Mouse (Mus musculus) c-Kit-negative CD71-positive TER-119-positive erythroid progenitor cells, embryonic 14.5 days (primary cell): ENCODE data around the gene Atf6.

Experiments
- DNase-seq: peaks from one replicate; pipeline ENCODE4 v3.0.0-alpha.2; 2013; ENCODE audit warnings: low read depth, low spot score

Atf6 gene

DNA sequence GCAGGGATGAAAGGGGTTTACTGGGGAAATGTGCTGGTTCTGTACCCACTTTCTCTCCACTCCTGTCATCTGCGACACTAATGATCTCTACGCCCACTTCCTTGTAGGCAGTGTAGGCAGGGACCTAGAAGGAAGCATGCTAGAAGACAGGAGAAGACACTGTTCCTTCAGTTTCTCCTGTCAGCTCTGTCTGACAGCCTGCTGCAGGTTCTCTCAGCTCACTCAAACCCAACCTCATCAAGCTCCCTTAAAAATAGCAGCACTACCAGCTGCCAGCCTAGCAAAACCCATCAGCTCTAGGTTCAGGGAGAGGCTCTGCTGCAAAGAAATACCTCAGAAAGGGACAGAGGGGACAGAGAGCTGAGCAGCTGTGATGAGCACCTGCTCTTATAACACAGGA lies 17.6 kb downstream of the Atf6 start:
- no peak for DNase-seq

DNA sequence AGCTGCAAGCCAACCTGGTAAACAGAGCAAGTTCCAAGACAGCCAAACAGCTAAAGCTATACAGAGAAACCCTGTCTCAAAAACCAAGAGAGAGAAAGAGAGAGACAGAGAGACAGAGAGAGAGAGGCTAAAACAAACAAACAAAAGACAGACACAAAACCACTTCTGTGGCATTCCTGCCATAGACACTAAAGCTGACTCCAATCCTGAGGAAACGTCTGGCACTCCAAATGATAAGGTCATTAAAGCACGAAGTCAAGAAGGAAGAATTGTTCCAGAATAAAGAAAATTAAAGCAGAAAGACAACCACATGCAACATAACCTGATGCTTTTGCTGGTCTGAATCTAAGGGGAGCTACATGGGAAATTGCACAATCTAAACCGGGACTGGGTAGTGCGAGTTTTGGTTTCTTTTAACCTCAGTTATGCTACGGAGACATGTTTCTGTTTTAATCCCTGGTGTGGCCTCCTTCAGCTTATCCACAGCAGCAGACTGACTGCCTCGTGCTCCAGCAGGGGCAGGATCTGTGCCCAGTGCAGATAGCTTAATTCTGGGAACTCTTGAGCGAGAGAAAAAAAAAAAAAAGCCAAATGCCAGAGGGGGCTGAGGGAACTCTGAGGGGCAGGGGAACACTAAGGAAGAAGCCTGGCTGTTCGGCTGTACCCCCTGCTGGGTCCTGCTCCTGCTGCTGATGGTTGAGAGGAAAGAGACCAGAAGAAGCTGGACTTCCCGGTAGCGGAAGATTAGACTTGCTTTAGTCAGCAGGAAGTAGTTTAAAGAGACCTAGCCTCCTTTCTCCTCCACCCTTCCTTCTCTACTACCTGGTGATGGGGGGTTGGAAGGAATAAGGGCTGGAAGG lies 21.9 kb downstream of the Atf6 start:
- peak; percentile 74 for DNase-seq

DNA sequence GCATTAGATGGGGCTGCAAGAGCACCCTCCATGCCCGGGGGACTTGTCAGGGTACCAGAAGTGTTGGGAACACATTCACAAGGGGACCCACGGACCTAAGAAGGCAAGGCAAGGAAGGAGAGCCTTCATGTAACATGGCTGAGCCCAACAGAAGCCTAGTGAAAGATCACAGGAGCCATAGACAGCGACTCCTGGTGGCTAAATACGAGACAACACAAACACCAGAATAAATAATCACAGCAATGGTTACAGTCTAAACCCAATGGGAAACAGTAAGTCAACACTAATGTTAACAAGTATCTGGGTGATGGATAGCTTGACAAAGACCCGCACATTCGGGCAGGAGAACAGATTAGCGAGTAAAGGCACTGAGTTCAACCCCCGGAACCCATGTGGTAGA lies 23.2 kb downstream of the Atf6 start:
- no peak for DNase-seq

DNA sequence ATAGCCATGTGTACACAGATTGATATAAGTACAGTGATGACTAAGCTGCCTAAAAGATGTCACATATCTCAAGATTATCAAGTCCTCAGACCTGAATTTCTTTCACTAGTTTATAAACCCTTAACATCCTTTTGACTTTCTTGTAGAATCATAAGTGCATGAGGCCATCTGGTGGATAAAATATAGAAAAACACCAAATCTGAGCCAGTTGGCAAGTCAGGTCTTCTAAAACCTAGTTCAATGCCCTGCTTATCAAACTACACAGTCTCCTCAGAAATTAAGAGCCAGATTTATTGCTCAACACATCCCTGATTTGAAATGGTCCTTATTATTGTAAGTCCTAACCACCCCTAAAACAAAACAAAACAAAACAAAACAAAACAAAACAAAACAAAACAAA lies 27.9 kb downstream of the Atf6 start:
- no peak for DNase-seq

DNA sequence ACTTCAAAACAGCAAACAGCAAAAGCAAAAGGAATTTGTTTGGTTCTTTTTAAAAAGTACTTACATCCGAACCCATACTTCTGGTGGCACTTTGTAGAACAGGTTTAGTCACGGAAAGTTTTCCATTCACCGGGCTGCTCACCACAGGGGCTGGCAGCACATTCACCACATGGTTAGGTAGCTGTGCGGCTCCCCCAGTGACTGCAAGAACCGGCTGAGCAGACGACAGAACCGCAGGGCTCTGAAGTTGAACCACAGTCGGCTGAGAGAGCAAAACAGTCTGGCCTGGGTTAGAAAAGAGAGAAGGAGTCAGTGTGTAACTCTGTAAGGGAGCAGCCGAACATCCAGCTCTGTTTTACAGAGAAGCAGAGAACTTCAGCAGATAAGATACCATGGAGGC lies 32.8 kb downstream of the Atf6 start:
- no peak for DNase-seq

DNA sequence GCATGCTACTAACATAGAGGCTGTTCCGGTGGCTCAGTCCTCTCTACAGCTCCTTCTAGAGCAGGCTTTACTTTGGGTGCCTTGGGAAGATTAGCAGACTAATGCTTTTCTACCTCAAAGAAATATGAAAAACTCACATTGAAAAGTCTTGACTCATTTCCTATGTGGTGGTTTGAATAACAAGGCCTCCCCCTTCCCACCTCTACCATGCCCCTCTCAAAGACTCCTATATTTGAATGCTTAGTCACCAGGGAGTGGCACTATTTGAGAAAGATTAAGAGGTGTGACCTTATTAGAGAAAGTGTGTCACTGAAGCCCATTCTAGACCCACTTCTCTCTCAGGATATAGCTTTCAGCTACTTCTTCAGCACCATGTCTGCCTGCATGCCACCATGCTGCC lies 37.8 kb downstream of the Atf6 start:
- DNase-seq = no peak

DNA sequence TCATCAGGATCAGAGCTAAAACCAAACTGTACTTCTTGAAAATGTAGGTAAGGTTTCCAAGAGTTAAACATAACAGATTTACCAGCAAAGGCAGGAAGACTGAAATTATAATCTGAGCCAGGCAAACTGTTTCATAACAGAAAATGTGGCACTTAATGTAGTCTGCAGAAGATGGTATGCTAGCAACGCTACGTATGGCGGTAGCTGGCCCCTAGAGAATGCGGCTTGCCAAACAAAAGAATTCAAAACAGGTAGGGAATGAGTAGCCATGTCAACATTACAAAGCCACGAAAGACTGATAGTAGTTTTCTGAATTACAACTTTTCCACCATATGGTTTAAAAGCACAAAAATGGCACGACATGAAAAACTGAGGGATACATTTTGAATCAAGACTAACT lies 38.2 kb downstream of the Atf6 start:
- DNase-seq = no peak

DNA sequence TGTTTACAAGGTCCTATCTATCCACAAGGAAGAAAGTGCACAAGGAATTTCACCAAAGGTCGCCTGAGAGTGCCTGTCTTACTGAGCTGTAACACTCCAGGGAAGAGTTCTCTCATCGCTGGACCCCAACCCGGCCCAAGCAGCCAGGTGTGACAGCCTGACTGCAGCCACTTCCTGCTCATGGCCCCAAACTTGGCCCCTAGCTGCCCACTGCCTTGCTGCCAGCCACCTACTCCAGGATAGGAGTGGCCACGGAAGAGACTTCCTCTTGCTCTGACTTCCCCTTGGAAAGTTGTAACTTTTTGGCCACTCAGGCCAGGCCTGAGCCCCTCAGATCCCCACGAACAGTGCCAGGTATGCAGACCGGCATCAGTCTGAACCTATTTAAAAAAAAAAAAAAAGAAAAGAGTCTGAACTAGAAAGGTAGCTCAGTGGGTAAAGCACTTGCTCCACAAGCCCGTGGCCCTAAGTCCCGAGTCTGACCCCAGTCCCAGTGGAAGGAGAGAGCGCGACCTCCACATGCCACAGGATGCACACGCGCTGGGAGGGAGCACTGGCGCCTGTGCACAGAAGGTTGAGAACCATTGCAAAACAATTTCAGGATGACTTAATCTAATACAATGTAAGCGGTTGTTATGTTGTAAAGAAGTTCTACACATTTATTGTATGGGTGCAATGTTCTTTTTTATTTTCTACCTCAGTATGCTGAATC lies 47.3 kb downstream of the Atf6 start:
- DNase-seq = no peak

DNA sequence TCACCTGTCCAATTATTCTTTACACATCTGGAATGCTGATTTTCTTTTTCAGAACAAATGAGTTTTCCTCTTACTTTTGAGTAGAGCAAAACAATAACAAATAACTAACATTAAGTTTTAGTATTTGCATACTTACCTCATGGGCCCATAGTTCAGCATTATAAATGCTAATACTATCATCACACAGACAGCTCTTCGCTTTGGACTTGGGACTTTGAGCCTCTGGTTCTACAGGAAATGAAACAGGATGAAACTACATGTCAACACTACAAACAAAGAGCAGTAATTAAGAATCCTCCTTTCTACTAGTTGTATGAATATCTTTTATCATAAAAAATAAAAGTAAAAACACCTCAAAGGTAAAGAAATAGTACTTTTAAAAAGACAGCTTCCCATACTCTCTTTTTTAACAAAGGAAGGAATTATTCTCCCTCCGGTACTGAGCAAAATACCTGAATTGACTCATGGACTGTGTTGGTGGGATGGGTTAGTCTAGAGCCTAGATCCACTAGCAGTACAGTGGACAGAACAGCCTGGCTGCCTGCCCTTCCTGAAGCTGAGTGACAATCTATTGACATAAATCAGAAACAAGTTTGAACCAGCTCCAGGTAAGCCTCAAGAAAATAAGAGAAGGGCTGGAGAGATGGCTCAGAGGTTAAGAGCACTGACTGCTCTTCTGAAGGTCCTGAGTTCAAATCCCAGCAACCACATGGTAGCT lies 52.1 kb downstream of the Atf6 start:
- no peak for DNase-seq

DNA sequence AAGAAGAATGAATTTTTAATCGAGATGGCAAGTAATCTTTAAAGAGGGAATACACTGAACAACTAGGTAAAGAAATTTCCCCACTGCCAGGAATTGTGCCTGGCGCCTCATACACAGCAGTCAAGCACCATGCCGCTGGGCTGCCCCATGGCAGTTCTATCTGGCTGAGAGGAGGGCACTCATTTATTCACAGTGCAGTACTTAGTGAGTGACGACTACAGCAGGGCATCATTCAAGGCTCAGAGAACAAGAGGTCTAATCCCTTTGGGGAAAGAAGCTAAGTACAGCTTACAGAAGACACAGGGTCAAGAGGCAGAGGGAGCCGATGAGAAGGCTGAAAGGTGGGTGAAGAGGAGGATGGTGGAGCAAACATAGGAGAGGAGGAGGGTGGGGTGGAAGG lies 54.7 kb downstream of the Atf6 start:
- DNase-seq = no peak

DNA sequence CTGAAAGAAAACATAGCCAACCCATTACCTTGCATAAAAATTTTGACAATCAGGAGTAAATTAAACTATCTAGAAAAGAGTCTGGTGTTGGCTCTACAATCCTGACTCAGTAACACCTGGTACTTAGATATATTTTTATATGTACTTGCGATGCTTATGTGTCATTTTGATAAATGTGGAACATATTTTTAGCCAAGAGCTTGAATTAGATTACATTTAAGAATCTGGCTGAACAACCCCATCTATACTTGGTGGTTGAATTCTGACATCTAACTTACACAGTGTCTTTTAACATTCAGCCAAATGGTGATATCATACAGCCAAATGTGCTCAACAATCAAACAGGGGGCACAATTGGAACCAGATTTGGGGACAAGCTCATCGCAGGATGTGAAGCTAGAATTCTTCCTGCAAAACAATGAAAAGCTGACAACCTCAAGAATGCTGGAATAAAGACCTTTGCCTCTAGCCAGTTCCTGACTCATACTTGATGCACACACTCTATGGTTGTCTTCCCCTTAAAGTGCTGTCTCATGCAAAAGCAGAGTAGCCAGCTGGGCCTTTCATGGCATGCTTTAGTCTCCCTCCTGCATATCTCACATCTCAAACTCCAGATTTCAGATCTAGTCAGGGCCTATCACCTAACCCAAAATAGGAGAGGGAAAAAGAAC lies 59.8 kb downstream of the Atf6 start:
- DNase-seq = no peak

DNA sequence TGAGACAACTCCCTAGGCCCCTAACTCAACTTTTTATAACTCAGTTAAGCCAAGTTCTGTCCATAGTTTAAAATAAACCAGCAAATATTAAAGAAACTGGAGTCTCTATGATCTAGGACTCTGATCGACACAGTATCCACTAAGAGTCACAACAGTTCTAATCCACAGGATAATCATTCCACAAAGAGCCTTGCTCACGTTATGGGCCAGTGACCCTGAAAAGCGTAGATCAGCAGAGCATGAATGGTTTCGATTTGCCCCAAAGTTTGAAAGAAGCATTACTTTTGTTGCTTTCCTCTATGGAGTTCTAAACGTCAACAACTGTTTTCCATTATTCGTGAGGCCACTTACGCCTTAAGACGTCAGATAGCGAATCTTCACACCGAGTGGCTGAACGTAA lies 62.9 kb downstream of the Atf6 start:
- no peak for DNase-seq

DNA sequence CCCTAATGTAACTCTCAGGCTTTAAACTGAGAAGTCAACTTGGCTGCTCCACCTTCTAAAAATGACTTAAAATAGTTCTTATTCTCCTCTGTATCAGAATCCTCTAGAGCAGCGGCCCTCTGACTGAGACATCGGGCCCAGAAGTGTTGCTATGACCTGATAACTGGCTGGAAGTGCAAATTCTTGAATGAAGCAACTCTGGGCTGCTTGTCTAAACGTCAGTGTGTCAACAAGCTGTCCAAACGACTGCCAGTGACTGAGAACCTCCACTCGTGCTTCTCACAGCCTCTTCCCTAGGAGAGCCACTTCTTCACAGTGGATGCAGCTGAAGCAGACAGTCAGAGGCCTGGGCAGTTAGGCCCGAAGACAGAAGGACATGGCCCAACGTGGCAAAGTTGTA lies 64.9 kb downstream of the Atf6 start:
- no peak for DNase-seq

DNA sequence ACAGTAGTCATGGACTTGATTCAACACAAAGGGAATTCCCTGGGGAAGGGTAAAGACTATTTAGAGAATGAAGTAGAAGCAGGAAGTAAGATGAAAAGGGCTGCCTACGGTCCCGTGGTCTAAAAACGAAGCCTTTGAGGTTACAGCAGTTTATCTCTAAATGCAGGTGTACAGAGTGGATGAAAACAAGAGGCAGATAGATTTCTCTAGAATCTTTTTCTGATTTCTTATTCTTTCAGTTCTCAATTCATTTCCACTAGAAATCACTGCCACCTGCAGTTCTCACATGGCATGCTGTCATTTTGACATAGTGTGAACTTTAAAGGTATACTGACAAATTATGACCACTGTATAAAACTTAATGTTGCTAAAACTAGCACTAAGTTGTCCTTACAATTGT lies 66.9 kb downstream of the Atf6 start:
- no peak for DNase-seq

DNA sequence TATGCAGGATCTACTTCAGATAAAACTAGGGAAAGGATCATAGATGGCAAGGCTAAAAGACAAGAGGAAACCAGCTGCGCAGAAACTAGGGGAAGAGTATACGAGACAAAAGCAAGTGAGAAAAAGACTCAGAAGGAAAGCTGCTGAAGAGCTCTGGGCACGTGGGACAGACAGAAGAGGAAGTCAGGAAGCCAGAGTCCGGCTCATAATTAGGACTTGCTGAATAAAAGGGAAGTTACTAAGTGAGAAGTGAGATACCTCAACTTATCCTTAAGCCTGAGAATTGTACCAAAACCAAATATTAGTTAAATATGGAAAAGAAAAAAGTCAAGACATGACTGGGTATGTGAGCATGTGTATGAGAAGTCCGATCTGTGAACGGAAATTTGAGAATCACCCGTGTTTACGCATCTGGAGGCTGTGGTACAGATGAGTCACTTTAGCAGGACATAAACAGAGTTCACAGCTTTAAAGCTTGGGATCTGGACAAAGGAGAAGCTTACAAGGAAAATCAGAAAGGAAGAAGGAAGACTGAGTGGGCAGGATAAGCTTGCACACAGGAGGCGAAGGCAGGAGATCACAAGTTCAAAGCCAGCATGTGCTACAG lies 71.7 kb downstream of the Atf6 start:
- DNase-seq = no peak

DNA sequence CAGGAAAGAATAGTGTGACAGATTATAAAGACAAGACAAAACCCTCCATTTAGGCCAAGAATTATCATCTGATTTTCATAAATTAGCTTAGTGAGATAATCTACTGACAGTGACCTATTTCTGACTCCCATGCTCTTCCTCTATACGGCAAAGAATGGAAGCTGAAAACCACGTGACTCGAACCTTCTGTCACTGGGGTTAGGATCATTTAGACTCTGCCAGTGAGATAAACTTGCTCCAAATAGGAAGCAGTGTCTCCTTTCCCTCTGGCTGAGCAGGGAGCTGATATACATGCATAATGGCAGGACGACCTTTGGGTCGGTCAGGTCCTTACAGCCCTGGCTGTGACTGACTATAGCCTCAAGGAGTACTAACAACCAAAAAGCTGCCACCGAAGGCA lies 76.0 kb downstream of the Atf6 start:
- no peak for DNase-seq

DNA sequence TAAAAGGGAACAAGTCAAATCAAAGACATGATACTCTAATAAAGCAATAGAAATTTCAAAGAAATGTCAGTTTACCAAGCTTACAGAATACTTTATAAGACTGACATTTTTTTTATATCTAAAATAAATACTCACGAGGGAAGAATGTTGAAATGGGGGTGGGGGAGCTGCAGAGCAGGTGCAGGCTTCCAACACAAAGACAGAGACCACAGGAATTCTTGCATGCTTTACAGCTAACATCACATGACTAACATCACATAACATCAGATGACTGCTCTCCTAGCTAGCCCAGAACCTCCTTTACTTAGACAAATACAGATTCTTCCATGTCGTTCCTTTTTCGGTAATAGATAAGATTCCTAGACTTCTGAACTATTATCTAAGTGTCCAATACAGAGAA lies 76.6 kb downstream of the Atf6 start:
- DNase-seq = no peak

DNA sequence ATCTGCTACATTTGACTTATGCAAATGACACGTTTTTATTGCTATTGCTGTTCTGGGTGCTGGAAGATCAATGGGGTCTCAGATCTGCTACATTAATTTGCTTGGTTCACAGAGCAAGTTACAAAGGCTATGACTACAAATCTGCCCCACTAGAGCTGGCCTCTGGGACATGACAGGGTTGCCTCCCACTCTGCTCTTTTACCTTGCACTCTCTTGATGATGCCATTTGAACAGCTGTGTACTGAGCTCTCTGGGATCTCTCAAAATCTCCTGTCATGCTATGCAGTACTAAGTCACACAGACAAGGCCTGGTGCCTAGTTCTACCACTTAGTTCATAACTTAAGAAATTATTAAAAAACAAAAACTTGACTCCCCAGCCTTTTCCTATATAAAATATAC lies 79.9 kb downstream of the Atf6 start:
- DNase-seq = no peak

DNA sequence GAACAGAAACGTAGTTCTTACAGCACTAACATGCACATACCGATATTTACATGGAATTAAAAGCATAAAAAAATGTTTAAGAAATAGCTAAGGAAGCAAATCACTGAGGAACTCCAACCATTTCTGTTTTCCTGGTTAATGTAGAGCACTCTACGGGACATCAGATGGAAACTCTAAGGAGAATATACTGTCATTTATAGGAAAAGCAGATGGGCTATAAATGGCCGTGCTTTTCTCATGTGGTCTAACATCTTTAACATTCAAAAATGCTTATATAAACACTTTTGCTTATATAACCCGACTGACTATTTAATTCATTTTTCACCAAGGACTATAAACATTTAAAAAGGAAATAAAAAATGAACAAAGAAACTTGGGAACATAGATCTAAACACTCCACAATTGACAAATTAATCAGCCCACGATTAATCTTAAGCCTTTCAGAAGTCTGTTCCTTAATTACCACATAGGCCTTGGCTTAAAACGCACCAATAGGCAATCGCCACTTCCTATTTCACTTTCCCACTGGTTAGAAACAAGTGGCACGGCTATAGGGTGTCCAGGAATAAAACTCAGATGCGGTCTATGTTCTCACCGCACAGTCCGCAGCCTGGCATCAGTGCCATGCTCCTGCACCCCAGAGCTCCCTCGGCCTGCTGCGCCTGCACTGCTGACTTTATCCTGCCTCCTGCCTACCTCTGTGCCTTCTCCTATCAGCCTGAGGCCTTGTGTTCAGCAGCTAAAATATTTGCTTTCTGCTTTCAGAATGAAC lies 80.8 kb downstream of the Atf6 start:
- no peak for DNase-seq

DNA sequence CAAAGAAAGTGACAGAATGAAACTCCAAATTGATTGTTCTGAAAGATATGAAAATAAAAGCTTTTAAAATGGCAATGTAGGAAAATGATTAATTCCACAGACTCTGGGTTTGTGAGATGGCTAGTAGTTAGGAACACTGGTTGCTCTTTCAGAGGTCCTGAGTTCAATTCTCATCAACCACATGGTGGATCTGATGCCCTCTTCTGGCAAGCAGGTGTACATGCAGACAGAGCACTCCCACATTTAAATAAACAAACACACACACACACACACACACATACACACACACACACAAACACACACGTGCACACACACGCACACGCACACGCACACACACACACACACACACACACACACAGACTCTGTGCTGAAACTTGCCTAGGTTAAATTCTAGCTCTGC lies 89.9 kb downstream of the Atf6 start:
- DNase-seq = no peak

DNA sequence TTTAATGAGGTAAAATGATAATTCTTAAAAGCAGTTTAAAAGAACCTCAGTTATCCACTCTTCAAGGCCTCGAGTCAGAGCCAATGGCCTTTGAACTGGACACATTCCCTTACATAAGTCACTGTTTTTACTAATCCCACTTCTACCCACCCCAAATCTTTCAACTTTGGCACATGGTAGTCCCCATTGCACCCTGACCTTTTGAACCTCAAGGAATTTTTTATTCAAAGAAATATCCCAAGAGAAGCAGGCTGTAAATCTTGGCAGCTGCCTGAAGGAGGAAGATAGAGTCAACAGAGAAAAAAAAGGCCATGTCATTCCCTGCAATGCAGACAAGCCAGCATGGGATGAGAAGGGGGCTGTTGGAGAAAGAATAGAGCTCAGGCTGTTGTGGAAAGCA lies 93.1 kb downstream of the Atf6 start:
- no peak for DNase-seq
